Mouse (Mus musculus) 3134 (cell line): Measurements from ENCODE around the gene Tulp4.

Experiments used
- DNase-seq: peaks from one replicate; pipeline ENCODE4 v3.0.0-alpha.2; 2011; ENCODE audit warnings: low spot score; ENCODE audit not compliant: insufficient read length; ENCODE audit errors: extremely low read depth

Gene Tulp4

GRCm38 (mm10) chr17:6106361-6107014 lies at the start of gene Tulp4:
Gene Tulp4 (plus strand): TSS chr17:6106437.
- peak; percentile 70 for DNase-seq

GRCm38 (mm10) chr17:6062793-6063192 lies 43.4 kb upstream of the Tulp4 start:
- DNase-seq = no peak

GRCm38 (mm10) chr17:6063532-6063931 lies 42.7 kb upstream of the Tulp4 start:
- DNase-seq = no peak

- no peak for DNase-seq
Observed at GRCm38 (mm10) chr17:6066021-6066420, 40.2 kb upstream of the Tulp4 start.

GRCm38 (mm10) chr17:6067613-6068012 lies 38.6 kb upstream of the Tulp4 start:
- DNase-seq = no peak

GRCm38 (mm10) chr17:6069866-6070265 lies 36.4 kb upstream of the Tulp4 start:
- DNase-seq = no peak

GRCm38 (mm10) chr17:6073405-6073804 lies 32.8 kb upstream of the Tulp4 start:
- DNase-seq = no peak

- DNase-seq = peak; percentile 95
Observed at GRCm38 (mm10) chr17:6079287-6080122, 26.7 kb upstream of the Tulp4 start, which contains the start of the genes Serac1 and Gtf2h5. Gene Serac1 (minus strand): TSS chr17:6079741. Gene Gtf2h5 (plus strand): TSS chr17:6079786.

GRCm38 (mm10) chr17:6083323-6083890 lies 22.8 kb upstream of the Tulp4 start:
- no peak for DNase-seq

GRCm38 (mm10) chr17:6091604-6092003 lies 14.6 kb upstream of the Tulp4 start:
- DNase-seq = no peak

GRCm38 (mm10) chr17:6095579-6095978 lies 10.7 kb upstream of the Tulp4 start:
- DNase-seq = no peak

- DNase-seq = no peak
Observed at GRCm38 (mm10) chr17:6097884-6098283, 8.4 kb upstream of the Tulp4 start.

- no peak for DNase-seq
Observed at GRCm38 (mm10) chr17:6102287-6102686, 4.0 kb upstream of the Tulp4 start.

- DNase-seq = no peak
Observed at GRCm38 (mm10) chr17:6103566-6103965, 2.7 kb upstream of the Tulp4 start.

- peak; percentile 68 for DNase-seq
Observed at GRCm38 (mm10) chr17:6107015-6107601, 871 bp downstream of the Tulp4 start.

- no peak for DNase-seq
Observed at GRCm38 (mm10) chr17:6108175-6108574, 1.9 kb downstream of the Tulp4 start.

GRCm38 (mm10) chr17:6110956-6111355 lies 4.7 kb downstream of the Tulp4 start:
- DNase-seq = no peak

GRCm38 (mm10) chr17:6113653-6114052 lies 7.4 kb downstream of the Tulp4 start:
- DNase-seq = no peak

GRCm38 (mm10) chr17:6115085-6115484 lies 8.8 kb downstream of the Tulp4 start:
- no peak for DNase-seq

- peak; percentile 41 for DNase-seq
Observed at GRCm38 (mm10) chr17:6117148-6117725, 11.0 kb downstream of the Tulp4 start.

- DNase-seq = no peak
Observed at GRCm38 (mm10) chr17:6117917-6118316, 11.7 kb downstream of the Tulp4 start.
